Mouse (Mus musculus) thymus, adult 2 months (tissue): ENCODE results near the gene Gm38392.

Experiments used
- CTCF ChIP-seq: fragments of 200-500 bp; IDR thresholded peaks from 2 replicates; pipeline ENCODE4 v1.5.1; 2012; ENCODE audit warnings: mild to moderate bottlenecking, control low read depth, low read length, moderate library complexity, borderline replicate concordance; ENCODE audit not compliant: control insufficient read depth, poor library complexity, insufficient read depth; ENCODE audit errors: extremely low read depth
- POLR2A ChIP-seq: fragments of 200-500 bp; IDR thresholded peaks from 2 replicates; pipeline ENCODE4 v1.6.1; 2012; ENCODE audit warnings: mild to moderate bottlenecking, low read length, control low read depth, moderate library complexity; ENCODE audit not compliant: control insufficient read depth, poor library complexity, insufficient read depth; ENCODE audit errors: extremely low read depth

- TF ChIP-seq CTCF (no peak), POLR2A (no peak)
Observed at GRCm38 (mm10) chr3:88210918-88211317, 76.1 kb downstream of the Gm38392 start.
